Mouse (Mus musculus) retina, adult 2 months (tissue): ENCODE measurements around the gene Usp6nl.

ENCODE experiments used
- DNase-seq: peaks from one replicate; pipeline ENCODE4 v3.0.0-alpha.2; 2012; ENCODE audit warnings: low read depth, low spot score

Gene Usp6nl

GRCm38 (mm10) chr2:6367497-6367896 lies 45.0 kb downstream of the Usp6nl start:
- DNase-seq: no peak

GRCm38 (mm10) chr2:6374216-6374615 lies 51.7 kb downstream of the Usp6nl start:
- no peak for DNase-seq

- no peak for DNase-seq
Measured at GRCm38 (mm10) chr2:6376071-6376470, 53.6 kb downstream of the Usp6nl start.

DNA sequence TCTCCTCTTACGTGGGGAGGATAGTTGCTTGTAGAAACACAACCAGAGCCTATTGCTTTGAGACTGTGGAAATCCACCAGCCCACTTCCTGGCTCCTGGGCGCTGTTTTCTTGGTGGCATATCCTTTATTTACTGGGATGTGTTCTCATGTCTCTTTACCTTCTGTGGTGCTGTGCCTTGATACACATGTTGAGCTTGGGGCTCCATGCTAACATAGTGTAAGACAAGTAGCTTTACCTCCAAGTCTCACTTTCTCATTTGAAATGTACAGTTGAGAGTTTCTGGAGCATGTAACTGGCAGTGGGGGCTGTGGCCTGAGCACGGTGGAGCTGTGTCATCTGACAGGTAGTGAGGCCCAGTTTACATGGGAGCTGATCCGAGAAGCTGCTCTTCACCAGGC lies 54.5 kb downstream of the Usp6nl start:
- DNase-seq: no peak

DNA sequence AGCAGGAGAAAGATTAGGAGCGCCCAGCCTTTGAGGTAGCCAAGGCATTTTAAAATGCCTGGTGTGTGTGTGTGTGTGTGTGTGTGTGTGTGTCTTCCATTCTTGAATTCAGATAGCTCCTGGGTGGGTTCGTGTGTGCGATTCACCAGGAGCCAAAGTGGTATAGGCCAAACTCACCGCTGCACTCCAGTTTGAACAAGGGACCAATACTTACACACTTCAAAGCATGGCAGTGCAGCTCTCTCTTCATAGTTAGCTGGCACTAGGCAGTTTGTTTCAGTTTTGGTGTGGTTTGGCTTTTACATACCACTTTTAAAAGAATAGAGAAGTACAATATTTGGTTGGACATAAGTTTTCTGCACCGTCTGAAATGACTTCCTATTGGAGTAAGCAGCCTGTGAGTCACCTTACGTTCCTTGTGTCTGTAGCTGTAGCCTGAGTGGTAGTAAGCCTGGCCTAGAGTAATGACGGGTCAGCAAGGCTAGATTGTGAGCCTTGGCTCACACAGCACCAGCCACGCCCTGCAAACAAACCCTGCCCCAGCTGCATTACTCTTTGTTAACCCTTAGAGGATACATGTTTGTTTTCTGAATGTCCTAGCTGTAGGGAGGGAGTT lies 56.2 kb downstream of the Usp6nl start:
- DNase-seq: no peak

DNA sequence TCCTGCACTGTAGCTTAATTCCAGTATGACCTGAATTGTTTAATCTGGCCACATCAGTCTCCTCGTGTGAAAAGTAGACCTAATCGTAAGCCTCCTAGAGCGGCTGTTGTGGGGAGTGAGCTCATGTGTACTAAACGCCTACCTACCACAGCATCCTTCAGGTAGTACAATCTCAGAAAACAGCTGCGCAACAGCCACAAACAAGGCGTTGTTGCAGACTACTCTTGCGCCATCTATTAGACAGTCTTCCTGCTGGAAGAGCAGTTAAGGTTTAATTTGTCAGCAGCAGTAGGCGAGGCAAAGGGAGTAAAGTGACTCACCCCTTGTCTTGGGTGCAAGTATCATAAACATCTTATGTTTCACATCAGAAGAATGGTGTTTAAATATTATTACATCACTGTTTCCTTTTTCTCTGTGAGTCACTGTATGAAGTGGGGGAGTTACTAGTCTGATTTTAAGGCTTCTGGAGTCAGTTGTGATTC lies 57.3 kb downstream of the Usp6nl start:
- DNase-seq: peak; percentile 78

GRCm38 (mm10) chr2:6380401-6380800 lies 57.9 kb downstream of the Usp6nl start:
- no peak for DNase-seq

- DNase-seq: no peak
Measured at GRCm38 (mm10) chr2:6384407-6385146, 62.1 kb downstream of the Usp6nl start.

- DNase-seq: no peak
Measured at GRCm38 (mm10) chr2:6389162-6389561, 66.7 kb downstream of the Usp6nl start.

DNA sequence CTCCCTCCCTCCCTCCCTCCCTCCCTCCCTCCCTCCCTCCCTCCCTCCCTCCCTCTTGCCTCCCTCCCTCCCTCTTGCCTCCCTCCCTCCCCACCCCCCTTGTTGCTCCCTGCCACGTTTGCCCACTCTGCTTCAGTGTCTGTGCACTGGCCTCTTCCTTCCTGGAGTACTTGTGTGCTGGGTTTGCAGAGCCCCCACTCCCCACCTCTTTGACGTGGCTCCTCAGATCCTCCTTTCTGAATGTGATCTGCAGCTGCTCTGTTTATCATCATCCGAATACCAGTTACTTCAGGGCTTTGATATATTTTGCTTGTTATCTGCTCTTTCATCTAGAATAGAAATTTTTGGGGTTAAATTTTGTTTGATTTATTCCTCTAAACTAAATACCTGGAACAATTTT lies 68.8 kb downstream of the Usp6nl start:
- no peak for DNase-seq

DNA sequence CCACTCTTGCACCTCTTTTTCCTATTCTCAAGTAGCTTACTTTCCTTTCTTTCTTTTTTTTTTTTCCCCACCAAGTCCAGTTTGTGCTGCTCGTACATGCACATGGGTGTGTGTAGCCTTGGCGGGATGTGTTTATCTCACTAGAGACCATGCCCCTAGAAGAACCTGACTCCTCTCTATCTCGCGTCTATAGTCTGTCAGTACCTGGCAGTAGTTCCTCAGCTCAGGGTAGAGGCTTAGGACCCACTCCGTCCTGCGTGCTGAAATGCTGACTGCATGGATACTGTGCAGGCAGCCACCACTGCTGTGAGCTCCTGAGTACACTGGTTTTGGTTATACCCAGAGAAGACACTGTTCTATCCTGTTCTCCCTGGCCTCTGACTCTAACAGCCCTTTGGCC lies 69.5 kb downstream of the Usp6nl start:
- DNase-seq: no peak

DNA sequence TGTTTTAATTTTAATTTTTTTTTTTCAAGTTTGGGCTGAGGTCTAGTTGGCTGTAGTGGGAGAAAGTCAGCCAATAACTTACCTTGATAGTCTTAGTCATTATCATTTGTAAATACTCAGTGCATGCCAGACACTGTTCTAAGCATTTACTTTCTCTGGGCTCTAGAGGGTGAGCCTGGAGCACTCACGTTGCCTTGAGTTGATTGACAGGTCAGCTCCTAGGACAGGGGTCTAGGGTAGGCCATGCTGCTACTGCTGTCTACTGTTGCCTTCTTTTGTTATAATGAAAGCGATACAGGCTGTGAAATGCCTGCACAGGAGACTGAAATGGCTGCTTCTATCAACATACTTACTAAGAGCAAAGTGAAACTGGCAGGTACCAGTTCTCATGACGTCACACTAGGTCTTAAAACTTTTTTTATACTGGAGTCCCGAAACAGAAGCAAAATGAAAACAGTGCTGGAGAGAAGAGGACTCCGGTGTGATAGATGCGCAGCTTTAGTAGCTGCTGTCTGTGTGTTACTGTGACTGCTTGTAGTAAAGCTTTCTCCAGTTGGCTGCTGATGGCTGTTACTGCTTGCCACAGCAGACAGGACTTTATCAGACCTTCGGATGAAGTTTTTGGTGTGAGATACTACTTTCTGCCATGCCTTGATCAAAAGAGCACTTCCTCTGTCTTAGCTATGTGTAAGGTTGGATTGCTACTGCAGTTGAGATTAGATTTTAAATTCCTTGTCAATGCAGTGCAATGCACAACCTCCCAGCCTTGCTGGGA lies 73.6 kb downstream of the Usp6nl start:
- no peak for DNase-seq

- no peak for DNase-seq
Measured at GRCm38 (mm10) chr2:6396626-6397146, 74.2 kb downstream of the Usp6nl start.

DNA sequence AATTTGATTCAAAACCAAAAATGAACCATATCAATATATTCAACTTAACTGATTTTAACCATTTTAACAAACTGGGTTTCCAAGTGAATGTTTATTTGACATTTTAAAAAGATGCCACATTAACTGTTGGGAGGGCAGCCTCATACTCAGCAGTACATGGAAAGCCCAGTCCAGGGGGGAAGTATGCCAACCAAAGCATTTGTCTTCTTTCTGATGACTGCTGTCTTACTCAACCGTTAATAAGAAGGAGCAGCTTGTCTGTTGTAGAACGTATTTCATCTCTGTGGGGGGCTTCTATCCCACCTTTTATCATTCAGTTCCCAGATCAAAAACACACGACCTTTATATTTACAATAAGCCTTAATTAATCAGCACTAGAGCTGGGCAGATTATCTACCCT lies 74.7 kb downstream of the Usp6nl start:
- DNase-seq: no peak

DNA sequence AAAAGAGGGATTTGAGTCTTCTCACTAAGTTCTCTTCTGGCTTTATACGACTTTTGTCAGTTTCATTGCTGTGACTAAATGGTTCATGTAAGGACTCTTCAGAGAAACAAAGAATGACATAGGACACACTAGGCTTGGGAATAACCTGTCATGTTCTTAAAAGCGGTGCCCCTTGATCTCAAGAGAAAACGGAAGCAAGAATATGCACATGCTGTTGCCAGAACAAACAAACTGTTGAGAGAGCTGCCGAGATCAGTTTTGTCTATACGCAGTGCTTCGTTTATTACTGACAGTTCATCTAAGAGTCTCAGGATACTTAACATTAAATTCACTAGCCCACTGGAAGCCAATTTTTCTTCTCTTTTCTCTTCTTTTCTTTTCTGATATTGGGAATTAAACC lies 76.4 kb downstream of the Usp6nl start:
- no peak for DNase-seq

DNA sequence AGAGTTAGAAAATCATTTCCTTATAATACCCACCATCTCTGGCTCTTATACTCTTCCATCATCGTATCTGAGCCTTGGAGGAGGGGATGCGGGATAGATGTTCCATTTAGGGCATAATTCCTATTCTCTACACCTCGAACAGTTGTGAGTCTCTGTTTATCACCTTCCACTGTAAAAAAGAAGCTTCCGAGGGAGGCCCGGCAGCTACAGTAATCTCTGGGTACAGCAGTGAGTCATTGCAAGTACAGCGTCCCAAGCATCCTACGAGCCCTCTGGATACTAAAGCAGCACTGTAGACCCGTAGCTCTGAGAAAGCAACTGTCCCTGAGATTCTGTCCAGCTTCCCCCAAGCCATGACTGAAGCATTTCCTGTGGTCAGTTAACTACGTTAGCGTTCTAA lies 78.6 kb downstream of the Usp6nl start:
- no peak for DNase-seq

DNA sequence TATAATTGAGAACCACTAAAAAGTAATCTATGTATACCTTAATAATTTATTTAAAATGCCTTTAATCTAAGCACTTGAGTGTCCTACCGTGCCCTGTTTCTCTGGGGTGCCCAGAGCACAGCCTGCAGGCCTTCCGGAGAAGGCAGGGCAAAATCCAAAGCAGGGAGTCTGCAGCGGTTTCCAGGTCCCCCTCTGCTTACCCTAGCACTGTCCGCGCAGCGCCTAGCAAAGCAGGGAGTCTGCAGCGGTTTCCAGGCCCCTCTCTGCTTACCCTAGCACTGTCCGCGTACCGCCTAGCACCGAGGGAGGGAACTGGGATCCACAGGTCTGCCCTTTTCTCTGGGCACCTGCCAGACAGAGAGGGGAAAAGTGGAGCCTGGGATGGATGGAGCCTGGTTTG lies 80.9 kb downstream of the Usp6nl start:
- DNase-seq: no peak

DNA sequence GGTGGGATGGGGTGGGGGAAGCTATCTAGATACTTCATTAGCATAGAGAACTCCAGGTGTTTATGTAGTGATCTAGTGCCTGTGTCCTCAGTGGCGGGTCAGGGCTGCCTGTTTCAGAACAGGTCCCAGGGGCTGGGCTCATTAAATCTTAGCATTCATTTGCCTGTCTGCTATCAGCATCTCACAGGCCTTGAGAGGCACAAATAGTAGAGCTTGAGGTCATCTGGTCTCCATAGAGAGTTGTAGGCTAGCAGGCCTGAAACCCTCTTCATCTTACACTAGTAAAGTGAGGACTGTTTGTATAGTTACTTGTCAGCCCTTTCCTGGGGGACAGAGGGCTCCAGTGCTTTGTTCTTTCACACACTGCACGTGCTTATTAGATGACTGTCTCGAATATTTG lies 81.5 kb downstream of the Usp6nl start:
- no peak for DNase-seq

DNA sequence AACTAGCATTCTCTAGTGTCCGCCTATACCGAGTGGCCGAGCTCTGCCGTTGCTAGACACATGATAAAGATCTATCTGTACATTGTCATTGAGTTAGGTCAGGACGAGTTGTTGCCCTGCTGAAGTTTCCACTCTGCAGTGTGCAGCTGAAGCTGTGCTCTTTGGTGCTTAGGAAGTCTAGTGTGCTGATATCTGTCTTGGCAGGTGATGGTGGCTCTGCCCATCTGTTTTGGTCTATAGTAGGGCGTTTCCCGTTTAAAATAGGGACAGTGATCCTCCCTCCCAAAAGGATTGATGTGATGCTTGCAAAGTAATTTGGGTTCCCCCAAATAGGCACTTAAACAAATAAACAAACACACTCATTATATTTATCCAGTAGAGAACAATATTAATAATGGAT lies 82.2 kb downstream of the Usp6nl start:
- no peak for DNase-seq

- DNase-seq: peak; percentile 81
Measured at GRCm38 (mm10) chr2:6405059-6406033, 82.9 kb downstream of the Usp6nl start.

GRCm38 (mm10) chr2:6407711-6408110 lies 85.2 kb downstream of the Usp6nl start:
- DNase-seq: no peak
